Mouse (Mus musculus) brown adipose tissue, adult 24 weeks (tissue): ENCODE results near the gene Gm21731. TPM values are rescaled to one million over a fixed set of nuclear protein-coding genes. Genes with fewer than 3 reads are reported as not detected.

ENCODE experiments used
- polyA plus RNA-seq: library from polyadenylated mRNA; stranded (reverse); fragments of >200 nt; gene quantifications from 2 replicates; pipeline ENCODE4 v1.2.4, GENCODE M21; 2012; ENCODE audit not compliant: missing spikeins, insufficient read depth, insufficient read length

The Gm21731 gene
- polyA plus RNA-seq, 1 experiment, result not detected

Other genes starting within 250 kb of the Gm21731 start
- not detected in 2 replicates for gene Gm36079, start 212.1 kb upstream of the Gm21731 start, polyA plus RNA-seq
- 3.4 and 3.5 TPM in 2 replicates for gene Gm21188, start 186.9 kb upstream of the Gm21731 start, polyA plus RNA-seq
- gene Gm20767, start 98.9 kb upstream of the Gm21731 start, polyA plus RNA-seq, result not detected in 2 replicates
- gene Gm21818, start 66.7 kb upstream of the Gm21731 start, polyA plus RNA-seq, result not detected in 2 replicates
- not detected in 2 replicates for gene Gm21762, start 23.2 kb upstream of the Gm21731 start, polyA plus RNA-seq
- not detected in 2 replicates for gene AF067061, start 24.0 kb downstream of the Gm21731 start, polyA plus RNA-seq
- not detected in 2 replicates for gene BC147527, start 61.3 kb downstream of the Gm21731 start, polyA plus RNA-seq
- gene Tcstv3, start 77.8 kb downstream of the Gm21731 start, polyA plus RNA-seq, result not detected in 2 replicates